Mouse (Mus musculus) hindbrain, embryonic 11.5 days (tissue): ENCODE measurements around the gene Spry1. TPM values are rescaled to one million over a fixed set of nuclear protein-coding genes. Genes with fewer than 3 reads are reported as not detected.
A peak's percentile ranks its signal among the peaks of the same experiment; 100 is the strongest.

Experiments used
- ATAC-seq: fragments of 200-750 bp; cut with Nextera tagmentation; 2 replicates; pipeline ENCODE4 v1.8.0; 2017; ENCODE audit warnings: mild to moderate bottlenecking, moderate TSS enrichment, moderate library complexity; ENCODE audit not compliant: low FRiP score
- DNase-seq: peaks from one replicate; pipeline ENCODE4 v3.0.0-alpha.2; 2015; ENCODE audit warnings: low spot score
- H3K27ac ChIP-seq: fragments of 300-500 bp; sonication (generic); 2 replicates; pipeline ENCODE4 v1.5.1; 2014; ENCODE audit warnings: mild to moderate bottlenecking, low read depth, low read length
- H3K27me3 ChIP-seq: fragments of 300-500 bp; sonication (generic); 2 replicates; pipeline ENCODE4 v1.6.1; 2014; ENCODE audit warnings: mild to moderate bottlenecking, low read length, moderate library complexity, mixed read lengths; ENCODE audit not compliant: control insufficient read depth, insufficient read depth
- H3K36me3 ChIP-seq: fragments of 300-500 bp; sonication (generic); 2 replicates; pipeline ENCODE4 v1.6.1; 2014; ENCODE audit warnings: mild to moderate bottlenecking, low read length, moderate library complexity, mixed read lengths; ENCODE audit not compliant: control insufficient read depth, insufficient read depth
- H3K4me1 ChIP-seq: fragments of 300-500 bp; sonication (generic); replicated peaks from 2 replicates; pipeline ENCODE4 v1.6.1; 2014; ENCODE audit warnings: low read length, mixed read lengths; ENCODE audit not compliant: control insufficient read depth, insufficient read depth
- H3K4me2 ChIP-seq: fragments of 300-500 bp; sonication (generic); replicated peaks from 2 replicates; pipeline ENCODE4 v1.6.1; 2014; ENCODE audit warnings: mild to moderate bottlenecking, low read depth, low read length
- H3K4me3 ChIP-seq: fragments of 300-500 bp; sonication (generic); 2 replicates; pipeline ENCODE4 v1.5.1; 2014; ENCODE audit warnings: low read depth, low read length
- H3K9ac ChIP-seq: fragments of 300-500 bp; sonication (generic); 2 replicates; pipeline ENCODE4 v1.6.1; 2014; ENCODE audit warnings: low read depth, low read length
- H3K9me3 ChIP-seq: fragments of 300-500 bp; sonication (generic); 2 replicates; pipeline ENCODE4 v1.6.1; 2016; ENCODE audit warnings: low read length; ENCODE audit not compliant: control insufficient read depth
- WGBS: fragments of 180-500 bp; shearing (Covaris S2); extraction: QIAGEN DNeasy Blood & Tissue Kit; methylation state at CpG from one replicate; pipeline ENCODE4 v1.1.7; 2014; 5-methylcytosine and 5-hydroxymethylcytosine counted together
- polyA plus RNA-seq: library from polyadenylated mRNA; unstranded; fragments of >200 nt; fragmentation: Nextera tagmentation; extraction: Ambion mirVana; gene quantifications from 2 replicates; pipeline ENCODE4 v1.2.1, GENCODE M21; 2014

Spry1 gene
- polyA plus RNA-seq, 1 experiment from 2014 or later = 5.8 TPM

- 88% methylated on average over 6 of the region's 6 CpGs for WGBS
- Histone ChIP-seq H3K4me3 (no peak overlapping the region), H3K27ac (no peak overlapping the region), H3K4me1 (no peaks in the 10 kb centered on the region), H3K4me2 (no peak overlapping the region), H3K9ac (no peak overlapping the region), H3K27me3 (no peaks in the 10 kb centered on the region; the same call in 1 of the 2 replicates), H3K36me3 (no peaks in the 10 kb centered on the region), H3K9me3 (no peaks in the 10 kb centered on the region)
- DNase-seq (no peak), ATAC-seq (no peak)
Measured at GRCm38 (mm10) chr3:37645061-37645460, 5.3 kb downstream of the Spry1 start.

- Histone ChIP-seq H3K27me3 (no peaks in the 10 kb centered on the region; the same call in 1 of the 2 replicates), H3K4me3 (no peak overlapping the region), H3K36me3 (no peaks in the 10 kb centered on the region), H3K9me3 (no peaks in the 10 kb centered on the region), H3K4me1 (no peaks in the 10 kb centered on the region), H3K4me2 (no peak overlapping the region), H3K27ac (no peak overlapping the region), H3K9ac (no peak overlapping the region)
- no peak for ATAC-seq
- 92% methylated on average over 9 of the region's 9 CpGs for WGBS
- no peak for DNase-seq
Measured at GRCm38 (mm10) chr3:37646221-37646620, 6.5 kb downstream of the Spry1 start.

- H3K9me3 ChIP-seq = no peaks in the 10 kb centered on the region
- H3K36me3 ChIP-seq = no peaks in the 10 kb centered on the region
- no peak overlapping the region for H3K27ac ChIP-seq
- no peak for ATAC-seq
- no peak for DNase-seq
- no peak overlapping the region for H3K4me3 ChIP-seq
- 79% methylated on average over 10 of the region's 10 CpGs for WGBS
- H3K9ac ChIP-seq = no peak overlapping the region
- no peaks in the 10 kb centered on the region; the same call in 1 of the 2 replicates for H3K27me3 ChIP-seq
- no peaks in the 10 kb centered on the region for H3K4me1 ChIP-seq
- no peak overlapping the region for H3K4me2 ChIP-seq
Measured at GRCm38 (mm10) chr3:37647225-37647624, 7.5 kb downstream of the Spry1 start.

GRCm38 (mm10) chr3:37648244-37648643, 8.5 kb downstream of the Spry1 start:
- H3K4me3 ChIP-seq = no peak overlapping the region
- no peak overlapping the region for H3K9ac ChIP-seq
- H3K4me1 ChIP-seq = no peaks in the 10 kb centered on the region
- no peaks in the 10 kb centered on the region for H3K36me3 ChIP-seq
- 80% methylated on average over 13 of the region's 13 CpGs for WGBS
- no peaks in the 10 kb centered on the region for H3K9me3 ChIP-seq
- DNase-seq (no peak), ATAC-seq (no peak)
- H3K27ac ChIP-seq = no peak overlapping the region
- no peak overlapping the region for H3K4me2 ChIP-seq
- H3K27me3 ChIP-seq = no peaks in the 10 kb centered on the region; the same call in 1 of the 2 replicates

- no peak for ATAC-seq
- H3K27ac ChIP-seq = no peak overlapping the region
- H3K9me3 ChIP-seq = no peaks in the 10 kb centered on the region
- 78% methylated on average over 6 of the region's 6 CpGs for WGBS
- H3K9ac ChIP-seq = no peak overlapping the region
- H3K4me3 ChIP-seq = no peak overlapping the region
- 0 out of 2 replicates have a peak, but pooled peaks cover 2% of the 10 kb centered on the region for H3K27me3 ChIP-seq
- no peaks in the 10 kb centered on the region for H3K4me1 ChIP-seq
- no peak overlapping the region for H3K4me2 ChIP-seq
- no peak for DNase-seq
- H3K36me3 ChIP-seq = no peaks in the 10 kb centered on the region
Measured at GRCm38 (mm10) chr3:37649281-37649680, 9.5 kb downstream of the Spry1 start.

- Histone ChIP-seq H3K4me1 (peaks cover 4% of the 10 kb centered on the region; the same call in 1 of the 2 replicates), H3K9me3 (no peaks in the 10 kb centered on the region), H3K9ac (no peak overlapping the region), H3K4me2 (no peak overlapping the region), H3K27ac (no peak overlapping the region), H3K4me3 (no peak overlapping the region), H3K36me3 (no peaks in the 10 kb centered on the region), H3K27me3 (peaks cover 15% of the 10 kb centered on the region)
- no peak for DNase-seq
- WGBS = 83% methylated on average over 9 of the region's 9 CpGs
- no peak for ATAC-seq
Measured at GRCm38 (mm10) chr3:37652537-37652936, 12.8 kb downstream of the Spry1 start.

- H3K27ac ChIP-seq = no peak overlapping the region
- no peaks in the 10 kb centered on the region for H3K36me3 ChIP-seq
- DNase-seq (no peak), ATAC-seq (no peak)
- peaks cover 4% of the 10 kb centered on the region; the same call in 1 of the 2 replicates for H3K4me1 ChIP-seq
- peak overlapping the region; percentile 37 for H3K4me2 ChIP-seq
- H3K4me3 ChIP-seq = no peak overlapping the region
- peaks cover 17% of the 10 kb centered on the region for H3K27me3 ChIP-seq
- WGBS = 18% methylated on average over 16 of the region's 16 CpGs
- H3K9ac ChIP-seq = no peak overlapping the region
- H3K9me3 ChIP-seq = no peaks in the 10 kb centered on the region
Measured at GRCm38 (mm10) chr3:37653935-37654729, 14.4 kb downstream of the Spry1 start.

GRCm38 (mm10) chr3:37654787-37655186, 15.0 kb downstream of the Spry1 start:
- no peak overlapping the region for H3K4me2 ChIP-seq
- H3K9me3 ChIP-seq = no peaks in the 10 kb centered on the region
- H3K4me1 ChIP-seq = peaks cover 4% of the 10 kb centered on the region; the same call in 1 of the 2 replicates
- no peak overlapping the region for H3K4me3 ChIP-seq
- no peak overlapping the region for H3K27ac ChIP-seq
- ATAC-seq (no peak), DNase-seq (no peak)
- H3K9ac ChIP-seq = no peak overlapping the region
- 67% methylated on average over 6 of the region's 6 CpGs for WGBS
- peaks cover 17% of the 10 kb centered on the region for H3K27me3 ChIP-seq
- H3K36me3 ChIP-seq = no peaks in the 10 kb centered on the region
